Comparison of ENCODE assay signal across 8 mouse cellular contexts in genomic region chr16:32608344-32608711, GRCm38 (mm10). TPM values are rescaled to one million over a fixed set of nuclear protein-coding genes. Genes with fewer than 3 reads are reported as not detected.
DNase-seq lines count a peak whose midpoint lies in the region; ATAC-seq and TF ChIP-seq lines count a peak whose summit lies in the region.

No protein-coding gene starts in this region.

- DNase-seq in testis, postnatal 10 days (ENCODE audit: low spot score), result no peak
- no peak for DNase-seq in stomach, postnatal 0 days (ENCODE audit: low spot score)
- no peak for DNase-seq in adrenal gland, adult 8-10 months
- no peak for DNase-seq in adipocyte (ENCODE audit: low spot score)

- no peak overlapping the region; the same call in 1 of the 2 replicates for H3K9ac ChIP-seq in limb, embryonic 15.5 days
- peak overlapping the region; percentile 80; the same call in 1 of the 2 replicates for H3K9ac ChIP-seq in stomach, postnatal 0 days (ENCODE audit: low read length)

- TF ChIP-seq POLR2A in testis, adult 2 months (IDR thresholded peaks at IDR 0.05; ENCODE audit: control insufficient read depth, low read depth, low read length), result no peak

- peak overlapping the region; percentile 100 for H3K4me3 ChIP-seq in erythroblast, embryonic 14.5 days (replicated peaks)
- peak overlapping the region; percentile 98 for H3K4me3 ChIP-seq in testis, adult 2 months (ENCODE audit: control insufficient read depth, low read depth, low read length)
- peak overlapping the region; percentile 79 for H3K4me3 ChIP-seq in limb, embryonic 15.5 days
- H3K4me3 ChIP-seq in stomach, postnatal 0 days (ENCODE audit: low read depth, low read length), result peak overlapping the region; percentile 81

- peaks cover 49% of the 10 kb centered on the region for H3K4me1 ChIP-seq in erythroblast, embryonic 14.5 days (ENCODE audit: control insufficient read depth)
- H3K4me1 ChIP-seq in testis, adult 2 months (ENCODE audit: control insufficient read depth, insufficient read depth, low read length), result peaks cover 5% of the 10 kb centered on the region
- H3K4me1 ChIP-seq in limb, embryonic 15.5 days, result peaks cover 13% of the 10 kb centered on the region; the same call in 1 of the 2 replicates
- H3K4me1 ChIP-seq in stomach, postnatal 0 days (replicated peaks; ENCODE audit: control insufficient read depth, insufficient read depth), result no peaks in the 10 kb centered on the region

- peak overlapping the region; percentile 39; the same call in 1 of the 2 replicates for H3K27ac ChIP-seq in testis, adult 2 months (ENCODE audit: control insufficient read depth, insufficient read depth, low read depth, low read length)
- peak overlapping the region; percentile 88 for H3K27ac ChIP-seq in limb, embryonic 15.5 days
- H3K27ac ChIP-seq in stomach, postnatal 0 days (replicated peaks), result 0 out of 2 replicates have a peak overlapping the region, but pooled peaks have one; percentile 58

- no peaks in the 10 kb centered on the region for H3K27me3 ChIP-seq in erythroblast, embryonic 14.5 days (ENCODE audit: control insufficient read depth)
- H3K27me3 ChIP-seq in testis, adult 2 months (ENCODE audit: control insufficient read depth, insufficient read depth, low read length), result no peaks in the 10 kb centered on the region
- no peaks in the 10 kb centered on the region for H3K27me3 ChIP-seq in limb, embryonic 15.5 days
- H3K27me3 ChIP-seq in stomach, postnatal 0 days (ENCODE audit: control insufficient read depth, insufficient read depth, low read length), result no peaks in the 10 kb centered on the region

- 9% methylated on average over 8 of the region's 8 CpGs for WGBS in limb, embryonic 15.5 days
- 6% methylated on average over 8 of the region's 8 CpGs for WGBS in stomach, postnatal 0 days

- TF ChIP-seq EP300 in stomach, postnatal 0 days (optimal IDR thresholded peaks at IDR 0.05), result no peak

- peaks cover 45% of the 10 kb centered on the region for H3K36me3 ChIP-seq in erythroblast, embryonic 14.5 days (ENCODE audit: control insufficient read depth)
- H3K36me3 ChIP-seq in testis, adult 2 months (ENCODE audit: control insufficient read depth, insufficient read depth, low read length), result no peaks in the 10 kb centered on the region
- no peaks in the 10 kb centered on the region for H3K36me3 ChIP-seq in limb, embryonic 15.5 days
- H3K36me3 ChIP-seq in stomach, postnatal 0 days (ENCODE audit: control insufficient read depth, insufficient read depth, low read length), result no peaks in the 10 kb centered on the region

- no peak for TF ChIP-seq CTCF in testis, adult 2 months (IDR thresholded peaks at IDR 0.05; ENCODE audit: control insufficient read depth, insufficient read depth, insufficient replicate concordance, low read depth, low read length)
- TF ChIP-seq CTCF in stomach, postnatal 0 days (IDR thresholded peaks at IDR 0.05; ENCODE audit: low read depth), result no peak

- H3K4me2 ChIP-seq in limb, embryonic 15.5 days, result peak overlapping the region; percentile 93
- H3K4me2 ChIP-seq in stomach, postnatal 0 days (replicated peaks; ENCODE audit: low read depth), result peak overlapping the region; percentile 88

- ATAC-seq in erythroblast, adult 5-6 weeks (replicated peaks; ENCODE audit: low FRiP score, poor library complexity, severe bottlenecking), result no peak
- no peak for ATAC-seq in limb, embryonic 15.5 days (ENCODE audit: insufficient number of reproducible peaks, low FRiP score, low TSS enrichment, low read depth)
- no peak for ATAC-seq in stomach, postnatal 0 days (ENCODE audit: low FRiP score, low TSS enrichment)

- no peaks in the 10 kb centered on the region for H3K9me3 ChIP-seq in erythroblast, embryonic 14.5 days (ENCODE audit: control insufficient read depth, low read length)
- H3K9me3 ChIP-seq in limb, embryonic 15.5 days, result no peaks in the 10 kb centered on the region
- H3K9me3 ChIP-seq in stomach, postnatal 0 days (ENCODE audit: control insufficient read depth, low read length), result no peaks in the 10 kb centered on the region

RNA-seq across cellular contexts. Expression of gene Tfrc, which starts 0.4 kb away (rescaled TPM):
- polyA plus RNA-seq in erythroblast, embryonic 14.5 days (2012), result 5.4 and 6.9 TPM in 2 replicates
- 1,871 and 1,887 TPM in 2 replicates for total RNA-seq in erythroblast, adult 5-6 weeks (2015; ENCODE audit: low replicate concordance)
- 2,733 and 3,492 TPM in 2 replicates for total RNA-seq in erythroblast, adult 5-6 weeks (2017; ENCODE audit: low replicate concordance)
- polyA plus RNA-seq in testis, adult 2 months (2012; rRNA removed), result 3.7 and 5.5 TPM in 2 replicates
- polyA plus RNA-seq in limb, embryonic 15.5 days (2015; fragmentation: Nextera tagmentation; extraction: Ambion mirVana), result 24.9 and 28.0 TPM in 2 replicates
- polyA plus RNA-seq in stomach, postnatal 0 days (2015; fragmentation: Nextera tagmentation; extraction: Ambion mirVana), result 45.6 and 50.0 TPM in 2 replicates
- 10 to 100 TPM; 17.5 to 46.5 (median 26.6) TPM for total RNA-seq in adrenal gland, adult 8-10 months (2022)

RNA-seq across cellular contexts. Expression of gene Tnk2, which starts 35.3 kb away (rescaled TPM):
- 59.1 and 61.6 TPM in 2 replicates for polyA plus RNA-seq in erythroblast, embryonic 14.5 days (2012)
- 15.8 and 33.2 TPM in 2 replicates for total RNA-seq in erythroblast, adult 5-6 weeks (2015; ENCODE audit: low replicate concordance)
- total RNA-seq in erythroblast, adult 5-6 weeks (2017; ENCODE audit: low replicate concordance), result 19.6 and 29.7 TPM in 2 replicates
- polyA plus RNA-seq in testis, adult 2 months (2012; rRNA removed), result 21.4 and 23.4 TPM in 2 replicates
- polyA plus RNA-seq in limb, embryonic 15.5 days (2015; fragmentation: Nextera tagmentation; extraction: Ambion mirVana), result 13.9 and 14.5 TPM in 2 replicates
- 17.1 and 21.0 TPM in 2 replicates for polyA plus RNA-seq in stomach, postnatal 0 days (2015; fragmentation: Nextera tagmentation; extraction: Ambion mirVana)
- total RNA-seq in adrenal gland, adult 8-10 months (2022), result 10 to 100 TPM; 33.0 to 66.6 (median 48.3) TPM
